Mouse (Mus musculus) heart, postnatal 36 days (tissue): ENCODE measurements at regions not wholly inside any gene's neighbourhood (a gene's known extent, or its start where the extent isn't known, plus 50 kb on each side); places are given as distances from the start of the nearest gene placed in this dataset.
A peak's percentile ranks its signal among the peaks of the same experiment; 100 is the strongest.

Experiments
- DNase-seq, 2 experiments: peaks; one replicate each; pipeline ENCODE4 v3.0.0; 2021 to 2022
- intact Hi-C: fragments of 180-260 bp; cut with DNase I; formaldehyde crosslinking; loops from one replicate; pipeline ENCODE4 v1.15.1; 2025

GRCm38 (mm10) chr6:50713297-50713696, 59.1 kb upstream of the Npvf start:
- intact Hi-C loops: no loop called here
- DNase-seq: no peak

- no peak for DNase-seq
- intact Hi-C loops: no loop called here
Observed at GRCm38 (mm10) chr6:50718631-50719030, 64.4 kb upstream of the Npvf start.

- intact Hi-C loops: no loop called here
- DNase-seq: peak; percentile 5 to 8
Observed at GRCm38 (mm10) chr6:50720346-50720745, 66.1 kb upstream of the Npvf start.

- DNase-seq: no peak
- intact Hi-C loops: no loop called here
Observed at GRCm38 (mm10) chr6:50725640-50726039, 71.4 kb upstream of the Npvf start.

- DNase-seq: no peak
- intact Hi-C loops: no loop called here
Observed at GRCm38 (mm10) chr6:50726166-50726591, 71.9 kb upstream of the Npvf start.

GRCm38 (mm10) chr6:50730744-50731718, 76.8 kb upstream of the Npvf start:
- intact Hi-C loops: no loop called here
- DNase-seq: no peak

- DNase-seq: no peak
- intact Hi-C loops: no loop called here
Observed at GRCm38 (mm10) chr6:50734701-50735100, 80.5 kb upstream of the Npvf start.

- intact Hi-C loops: no loop called here
- DNase-seq: no peak
Observed at GRCm38 (mm10) chr6:50735825-50736224, 81.6 kb upstream of the Npvf start.

GRCm38 (mm10) chr6:50742009-50742408, 87.8 kb upstream of the Npvf start:
- intact Hi-C loops: no loop called here
- no peak for DNase-seq

GRCm38 (mm10) chr6:50744462-50745166, 90.4 kb upstream of the Npvf start:
- intact Hi-C loops: no loop called here

GRCm38 (mm10) chr6:50753151-50753550, 98.9 kb upstream of the Npvf start:
- intact Hi-C loops: no loop called here
- DNase-seq: no peak

More at GRCm38 (mm10) chr6:50744462-50745166, 90.4 kb upstream of the Npvf start:
- DNase-seq: no peak

GRCm38 (mm10) chr6:50754786-50755185, 100.5 kb upstream of the Npvf start:
- intact Hi-C loops: no loop called here
- DNase-seq: no peak

GRCm38 (mm10) chr6:50760367-50760766, 106.1 kb upstream of the Npvf start:
- intact Hi-C loops: no loop called here
- no peak for DNase-seq

- DNase-seq: peak in 1 of 2 experiments; percentile 11
- intact Hi-C loops: no loop called here
Observed at GRCm38 (mm10) chr6:50763121-50763520, 108.9 kb upstream of the Npvf start.

GRCm38 (mm10) chr6:50766442-50766915, 112.2 kb upstream of the Npvf start:
- intact Hi-C loops: no loop called here
- DNase-seq: no peak

GRCm38 (mm10) chr6:50767126-50767525, 112.9 kb upstream of the Npvf start:
- no peak for DNase-seq
- intact Hi-C loops: no loop called here

- intact Hi-C loops: no loop called here
- DNase-seq: no peak
Observed at GRCm38 (mm10) chr6:50767827-50768226, 113.6 kb upstream of the Npvf start.

- DNase-seq: no peak
- intact Hi-C loops: no loop called here
Observed at GRCm38 (mm10) chr6:50769101-50769500, 114.9 kb upstream of the Npvf start.

GRCm38 (mm10) chr6:50770481-50770880, 116.2 kb upstream of the Npvf start:
- intact Hi-C loops: no loop called here
- no peak for DNase-seq

- no peak for DNase-seq
- intact Hi-C loops: no loop called here
Observed at GRCm38 (mm10) chr6:50775637-50776036, 121.4 kb upstream of the Npvf start.

GRCm38 (mm10) chr6:50776236-50776832, 122.1 kb upstream of the Npvf start:
- DNase-seq: no peak
- intact Hi-C loops: no loop called here
